ENCODE assay signal across 22 mouse cellular contexts in genomic region chr15:101945430-101945829, GRCm38 (mm10). TPM values are rescaled to one million over a fixed set of nuclear protein-coding genes. Genes with fewer than 3 reads are reported as not detected.
"Had no signal": no experiment of that assay in that cellular context is flagged by ENCODE, and none has a peak within 500 bp of the region (broad histone marks: within the 10 kb centered on the region; RNA-seq: fewer than 3 reads in every experiment).

No protein-coding gene starts in this region.

- H3K9me3 ChIP-seq: intestine, embryonic 15.5 days; liver, embryonic 13.5 days; megakaryocyte, embryonic 14.5 days; midbrain, embryonic 15.5 days; neural tube, embryonic 12.5 days had no signal

- H3K4me2 ChIP-seq: intestine, embryonic 15.5 days; liver, embryonic 13.5 days; midbrain, embryonic 11.5 days; midbrain, embryonic 15.5 days; neural tube, embryonic 12.5 days had no signal

- H3K27me3 ChIP-seq: intestine, embryonic 15.5 days; liver, embryonic 13.5 days; midbrain, embryonic 15.5 days; neural tube, embryonic 12.5 days had no signal

- H3K9ac ChIP-seq: intestine, embryonic 15.5 days; liver, embryonic 13.5 days; liver, postnatal 0 days; midbrain, embryonic 15.5 days; neural tube, embryonic 12.5 days had no signal

- H3K36me3 ChIP-seq: intestine, embryonic 15.5 days; liver, embryonic 13.5 days; midbrain, embryonic 15.5 days; neural tube, embryonic 12.5 days had no signal

- H3K4me3 ChIP-seq: intestine, embryonic 15.5 days; layer of hippocampus, adult 2 months; liver, embryonic 13.5 days; megakaryocyte, embryonic 14.5 days; midbrain, embryonic 15.5 days; neural tube, embryonic 12.5 days had no signal

- DNase-seq: kidney, adult 18-20 months; kidney, postnatal 10 days; kidney, postnatal 4 days; left cerebral cortex, postnatal 4 days; liver; liver, embryonic 13.5 days; liver, postnatal 0 days; thymus, postnatal 4 days had no signal

- H3K27ac ChIP-seq: intestine, embryonic 15.5 days; layer of hippocampus, adult 2 months; liver, embryonic 13.5 days; macrophage; midbrain, embryonic 15.5 days; neural tube, embryonic 12.5 days had no signal

- H3K4me1 ChIP-seq: intestine, embryonic 15.5 days; liver, embryonic 13.5 days; midbrain, embryonic 15.5 days; neural tube, embryonic 12.5 days had no signal

- ATAC-seq: intestine, embryonic 15.5 days; liver, postnatal 0 days; midbrain, embryonic 15.5 days had no signal

RNA-seq across cellular contexts. Expression of gene Krt79, which starts 5.3 kb away (rescaled TPM):
- total RNA-seq: layer of hippocampus, adult 2 months; left cerebral cortex, adult 18-20 months; left cerebral cortex, postnatal 10 days; monocyte, adult 5-6 weeks; neutrophil, adult 5-6 weeks had no signal
- polyA plus RNA-seq: liver, embryonic 13.5 days; liver, postnatal 0 days; macrophage had no signal

RNA-seq across cellular contexts. Expression of gene Krt78, which starts 8.7 kb away (rescaled TPM):
- total RNA-seq: layer of hippocampus, adult 2 months; layer of hippocampus, postnatal 14 days; left cerebral cortex, adult 18-20 months; left cerebral cortex, postnatal 4 days; monocyte, adult 5-6 weeks; neutrophil, adult 5-6 weeks had no signal
- polyA plus RNA-seq: kidney, embryonic 14.5 days; liver, postnatal 0 days; macrophage; midbrain, embryonic 11.5 days; midbrain, embryonic 15.5 days; neural tube, embryonic 12.5 days had no signal

RNA-seq across cellular contexts. Expression of gene Krt4, which starts 20.9 kb away (rescaled TPM):
- total RNA-seq: layer of hippocampus, adult 2 months; layer of hippocampus, postnatal 14 days; left cerebral cortex, adult 18-20 months; left cerebral cortex, postnatal 10 days; monocyte, adult 5-6 weeks had no signal
- polyA plus RNA-seq: liver, postnatal 0 days; macrophage; midbrain, embryonic 11.5 days; neural tube, embryonic 12.5 days; testis, adult 2 months had no signal

RNA-seq across cellular contexts. Expression of gene Krt76, which starts 52.7 kb away (rescaled TPM):
- total RNA-seq: layer of hippocampus, adult 2 months; layer of hippocampus, postnatal 14 days; left cerebral cortex, adult 18-20 months; left cerebral cortex, postnatal 10 days; left cerebral cortex, postnatal 4 days; monocyte, adult 5-6 weeks; neutrophil, adult 5-6 weeks had no signal
- polyA plus RNA-seq: intestine, embryonic 15.5 days; kidney, embryonic 14.5 days; liver, embryonic 13.5 days; liver, postnatal 0 days; macrophage; midbrain, embryonic 11.5 days; midbrain, embryonic 15.5 days; neural tube, embryonic 12.5 days had no signal

RNA-seq across cellular contexts. Expression of gene Krt8, which starts 58.9 kb away (rescaled TPM):
- total RNA-seq: left cerebral cortex, adult 18-20 months; left cerebral cortex, postnatal 10 days; neutrophil, adult 5-6 weeks had no signal
- polyA plus RNA-seq: macrophage had no signal
